Mouse (Mus musculus) megakaryocyte, embryonic 14.5 days (primary cell): ENCODE data around the gene Elk3. TPM values are rescaled to one million over a fixed set of nuclear protein-coding genes. Genes with fewer than 3 reads are reported as not detected.
A peak's percentile ranks its signal among the peaks of the same experiment; 100 is the strongest.

Experiments
- H3K27me3 ChIP-seq: replicated peaks from 2 replicates; pipeline ENCODE3; 2012; ENCODE audit warnings: inconsistent platforms
- H3K36me3 ChIP-seq: replicated peaks from 2 replicates; pipeline ENCODE3; 2012; ENCODE audit warnings: low read length, inconsistent platforms, mixed read lengths
- H3K4me1 ChIP-seq: 2 replicates; pipeline ENCODE4 v1.6.1; 2012; ENCODE audit warnings: inconsistent platforms
- H3K4me3 ChIP-seq: replicated peaks from 2 replicates; pipeline ENCODE3; 2012; ENCODE audit warnings: moderate library complexity, mild to moderate bottlenecking, inconsistent platforms
- H3K9me3 ChIP-seq: 2 replicates; pipeline ENCODE4 v1.6.1; 2012; ENCODE audit warnings: inconsistent platforms
- FLI1 ChIP-seq: IDR thresholded peaks from 2 replicates; pipeline ENCODE4 v1.6.1; 2012; ENCODE audit warnings: low read length, inconsistent platforms, mixed read lengths
- GATA1 ChIP-seq: IDR thresholded peaks from 3 replicates; pipeline ENCODE4 v1.6.1; 2012; ENCODE audit warnings: mixed read lengths, low read length, inconsistent platforms, borderline replicate concordance
- polyA plus RNA-seq: library from polyadenylated mRNA; stranded (reverse); fragments of >175 nt; gene quantifications from 2 replicates; pipeline ENCODE4 v1.2.3, GENCODE M21; 2012; ENCODE audit warnings: low replicate concordance; ENCODE audit not compliant: insufficient read depth

Elk3 gene
- polyA plus RNA-seq, 1 experiment, result 12.6 TPM

DNA sequence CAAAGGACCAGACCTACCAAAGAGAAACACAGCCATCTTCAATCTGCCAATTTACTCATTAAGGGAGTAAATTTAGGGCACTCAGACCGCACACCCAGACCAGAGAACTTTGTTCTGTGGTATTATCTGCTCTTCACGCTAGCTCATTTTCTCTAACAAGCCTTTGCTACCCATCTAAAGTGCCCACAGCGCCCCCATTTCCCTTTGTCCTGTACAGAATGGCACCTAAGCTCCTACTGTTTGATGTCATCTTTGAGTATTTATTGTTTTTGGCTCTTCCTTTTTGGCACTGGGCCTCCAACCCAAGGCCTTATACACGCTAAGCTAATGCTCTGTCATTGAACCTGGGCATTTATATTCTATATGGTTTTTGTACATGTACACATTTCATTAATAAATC, 9.2 kb upstream of the Elk3 start:
- Histone ChIP-seq H3K27me3 (peaks cover 19% of the 10 kb centered on the region), H3K4me1 (peaks cover 14% of the 10 kb centered on the region), H3K9me3 (no peaks in the 10 kb centered on the region), H3K4me3 (no peak overlapping the region), H3K36me3 (no peaks in the 10 kb centered on the region)
- no peak for TF ChIP-seq GATA1
- TF ChIP-seq FLI1, result no peak

DNA sequence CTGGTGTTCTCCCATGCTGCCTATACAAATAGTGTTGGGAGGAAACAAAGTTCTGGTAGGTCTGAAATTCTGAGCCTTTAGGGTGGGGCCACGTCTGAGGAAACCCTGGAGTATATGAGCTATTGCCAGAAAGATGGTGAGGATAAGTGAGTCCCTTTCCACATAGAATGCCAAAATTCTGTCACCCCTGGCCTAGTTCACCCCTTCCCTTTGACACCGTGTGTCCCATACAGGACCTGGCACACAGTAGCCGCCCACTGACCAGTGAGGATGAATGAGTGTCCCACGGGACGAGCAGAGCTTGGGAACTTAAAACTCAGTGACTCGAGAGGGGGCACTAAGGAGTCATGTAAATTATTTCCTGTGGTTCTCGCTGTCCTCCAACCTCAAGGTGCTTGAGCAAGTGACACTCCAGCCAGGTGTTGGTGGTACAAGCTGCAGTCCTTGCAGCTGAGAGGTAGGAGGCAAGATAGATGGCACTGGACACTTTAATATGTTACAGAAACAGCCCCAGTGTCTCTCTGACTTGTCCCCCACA, 8.7 kb upstream of the Elk3 start:
- no peaks in the 10 kb centered on the region for H3K36me3 ChIP-seq
- no peaks in the 10 kb centered on the region for H3K9me3 ChIP-seq
- peaks cover 15% of the 10 kb centered on the region for H3K4me1 ChIP-seq
- H3K27me3 ChIP-seq, result peaks cover 23% of the 10 kb centered on the region
- H3K4me3 ChIP-seq, result no peak overlapping the region
- TF ChIP-seq FLI1 (no peak), GATA1 (no peak)

DNA sequence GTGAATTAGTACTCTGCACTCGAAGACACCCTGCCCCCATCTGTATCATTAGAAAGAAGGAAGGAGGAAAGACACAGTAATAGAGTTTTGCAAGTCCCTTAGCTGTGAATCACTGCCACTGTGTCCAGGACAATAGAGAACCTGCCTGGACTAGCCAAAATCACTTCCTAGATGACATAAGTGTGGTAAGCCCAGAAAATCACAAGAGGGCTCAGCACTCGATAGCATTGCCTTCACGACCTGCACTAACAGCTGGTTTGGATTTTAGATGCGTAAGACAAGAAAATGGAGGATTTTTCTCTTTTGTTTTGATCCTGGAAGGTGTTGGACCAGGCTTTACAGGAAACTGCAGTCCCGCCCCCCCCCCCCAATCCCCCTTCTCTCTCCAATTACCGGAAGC, 6.0 kb upstream of the Elk3 start:
- Histone ChIP-seq H3K4me1 (peaks cover 15% of the 10 kb centered on the region), H3K4me3 (no peak overlapping the region), H3K27me3 (peaks cover 36% of the 10 kb centered on the region)

DNA sequence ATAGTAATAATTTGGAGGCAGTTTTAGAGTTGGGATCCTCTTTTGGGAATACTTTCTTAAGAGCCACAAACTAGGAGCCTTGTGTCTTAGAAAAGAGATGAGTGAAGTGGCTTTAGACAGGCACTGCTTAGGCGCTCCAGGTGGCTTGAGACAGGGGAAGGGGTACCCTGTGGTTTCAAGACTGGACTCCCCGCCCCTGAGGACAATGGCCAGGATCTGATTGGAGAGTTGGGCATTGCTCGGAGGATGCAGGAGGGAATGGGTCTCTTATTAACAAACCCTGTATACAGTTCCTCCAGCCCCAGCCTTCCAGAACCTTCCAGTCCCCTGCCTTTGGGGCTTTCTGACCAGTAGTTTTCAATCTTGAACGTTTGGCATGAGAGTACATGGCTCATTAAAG, 641 bp upstream of the Elk3 start:
- TF ChIP-seq FLI1, result no peak
- TF ChIP-seq GATA1, result no peak
- Histone ChIP-seq H3K9me3 (no peaks in the 10 kb centered on the region), H3K4me1 (peaks cover 14% of the 10 kb centered on the region), H3K27me3 (peaks cover 33% of the 10 kb centered on the region), H3K36me3 (no peaks in the 10 kb centered on the region), H3K4me3 (peak overlapping the region; percentile 59)

More for the DNA sequence above, 6.0 kb upstream of the Elk3 start:
- TF ChIP-seq FLI1, result no peak
- no peak for TF ChIP-seq GATA1
- Histone ChIP-seq H3K36me3 (no peaks in the 10 kb centered on the region), H3K9me3 (no peaks in the 10 kb centered on the region)

- Histone ChIP-seq H3K4me3 (peak overlapping the region; percentile 95), H3K9me3 (no peaks in the 10 kb centered on the region), H3K36me3 (no peaks in the 10 kb centered on the region), H3K27me3 (peaks cover 28% of the 10 kb centered on the region), H3K4me1 (peaks cover 19% of the 10 kb centered on the region)
- TF ChIP-seq GATA1 (no peak), FLI1 (no peak)
Observed at GRCm38 (mm10) chr10:93309934-93310621, 857 bp downstream of the Elk3 start.

DNA sequence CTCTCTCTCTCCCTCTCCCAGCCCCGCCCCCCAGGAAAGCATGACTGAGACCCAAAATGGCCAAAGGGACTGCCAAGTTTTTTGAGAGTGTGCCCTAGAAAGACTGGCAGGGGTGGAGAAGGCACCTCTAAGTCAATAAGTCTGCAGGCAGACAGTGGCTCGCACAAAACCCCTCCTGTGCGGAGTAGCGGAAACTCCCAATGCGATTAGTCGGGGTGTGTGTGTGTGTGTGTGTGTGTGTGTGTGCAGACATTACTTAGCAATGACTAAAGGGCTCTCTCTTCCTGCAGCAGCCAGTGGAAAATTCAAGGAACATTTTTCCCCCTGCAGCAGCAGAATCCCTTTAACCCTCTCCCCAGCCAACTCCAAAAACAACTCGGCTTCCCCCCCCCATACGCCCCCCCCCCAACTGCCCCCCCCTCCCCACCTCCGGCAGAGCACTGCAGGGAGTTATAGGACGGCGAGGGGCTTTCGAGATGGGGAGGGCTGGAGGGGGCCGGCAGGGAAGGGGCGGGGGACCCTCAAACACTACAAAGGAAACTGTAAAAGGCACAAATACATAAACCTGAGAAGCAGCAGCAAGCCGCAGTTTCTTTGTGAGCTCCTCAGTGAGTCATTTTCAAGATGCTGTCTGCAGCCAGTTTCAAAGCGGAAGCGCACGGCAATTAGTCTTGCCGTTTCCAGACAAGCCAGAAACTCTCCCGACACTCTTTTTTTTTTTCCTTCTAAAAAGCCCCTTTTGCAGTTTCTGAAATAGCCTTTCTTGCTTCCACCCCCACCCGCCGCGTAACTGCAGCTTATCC, 1.6 kb downstream of the Elk3 start:
- peaks cover 14% of the 10 kb centered on the region for H3K4me1 ChIP-seq
- H3K27me3 ChIP-seq, result peaks cover 24% of the 10 kb centered on the region
- no peak for TF ChIP-seq GATA1
- no peaks in the 10 kb centered on the region for H3K9me3 ChIP-seq
- H3K4me3 ChIP-seq, result peak overlapping the region; percentile 95
- no peaks in the 10 kb centered on the region for H3K36me3 ChIP-seq

DNA sequence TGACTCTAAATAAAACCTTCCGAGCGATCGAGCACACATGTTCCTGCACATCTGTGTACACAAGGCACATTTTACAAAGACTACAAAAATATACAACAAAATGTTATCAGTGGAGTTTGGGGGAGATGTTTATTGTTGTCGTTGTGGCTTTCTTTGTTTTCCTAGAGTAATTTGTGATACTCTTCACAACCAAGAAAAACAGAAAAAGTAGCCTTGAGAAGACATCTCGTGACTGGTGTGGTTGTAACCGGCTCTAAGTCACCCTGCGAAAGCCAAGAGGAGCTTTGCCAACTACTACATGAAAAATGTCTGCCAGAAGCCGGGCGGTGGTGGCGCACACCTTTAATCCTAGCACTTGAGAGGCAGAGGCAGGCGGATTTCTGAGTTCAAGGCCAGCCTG, 4.6 kb downstream of the Elk3 start:
- Histone ChIP-seq H3K4me3 (no peak overlapping the region), H3K27me3 (peaks cover 7% of the 10 kb centered on the region), H3K36me3 (no peaks in the 10 kb centered on the region), H3K4me1 (peaks cover 22% of the 10 kb centered on the region), H3K9me3 (no peaks in the 10 kb centered on the region)
- no peak for TF ChIP-seq FLI1
- no peak for TF ChIP-seq GATA1

DNA sequence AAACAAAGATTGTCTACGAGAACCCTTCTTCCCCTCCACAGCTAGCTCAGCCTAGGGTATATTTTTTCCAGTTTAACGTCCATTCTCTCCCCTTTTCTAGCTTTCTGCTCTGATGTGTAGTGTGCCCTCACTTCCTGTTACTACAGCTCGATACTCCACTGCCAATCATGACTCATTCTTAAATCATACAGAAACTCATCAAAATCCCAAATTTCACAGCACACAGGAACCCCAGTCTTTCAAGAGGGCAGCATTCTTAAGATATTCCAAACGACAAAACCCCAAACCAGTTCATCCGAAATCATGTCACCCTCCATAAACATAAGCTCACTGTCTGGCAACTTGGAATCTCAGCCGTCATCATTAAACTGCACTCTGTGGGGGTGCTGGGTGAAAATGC, 5.0 kb downstream of the Elk3 start:
- Histone ChIP-seq H3K36me3 (no peaks in the 10 kb centered on the region), H3K4me1 (peaks cover 22% of the 10 kb centered on the region), H3K4me3 (no peak overlapping the region), H3K9me3 (no peaks in the 10 kb centered on the region), H3K27me3 (peaks cover 3% of the 10 kb centered on the region)
- TF ChIP-seq FLI1 (no peak), GATA1 (no peak)

DNA sequence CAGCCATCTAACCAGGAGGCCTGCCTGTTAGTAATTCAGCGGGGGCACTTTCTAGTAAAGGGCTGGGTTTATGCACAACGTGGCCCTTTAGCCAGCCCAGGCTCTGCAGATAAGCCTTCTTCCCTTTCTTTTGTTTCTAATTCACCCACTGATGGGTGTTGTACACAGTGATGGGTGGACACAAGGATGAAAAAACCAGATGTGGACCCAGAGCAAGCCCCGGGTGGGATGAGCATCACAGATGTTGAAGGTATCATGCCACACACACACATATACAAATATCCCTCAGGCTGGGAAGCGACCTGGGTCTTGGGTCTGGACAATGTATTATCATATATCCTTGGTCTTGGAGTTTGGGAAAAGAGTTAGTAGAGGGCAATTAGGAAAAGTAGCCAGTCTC, 7.7 kb downstream of the Elk3 start:
- TF ChIP-seq GATA1 (no peak), FLI1 (no peak)
- Histone ChIP-seq H3K27me3 (no peaks in the 10 kb centered on the region), H3K4me1 (peaks cover 39% of the 10 kb centered on the region), H3K4me3 (no peak overlapping the region), H3K36me3 (no peaks in the 10 kb centered on the region), H3K9me3 (no peaks in the 10 kb centered on the region)

- TF ChIP-seq FLI1, result no peak
- no peak for TF ChIP-seq GATA1
- Histone ChIP-seq H3K4me3 (no peak overlapping the region), H3K9me3 (no peaks in the 10 kb centered on the region), H3K36me3 (peaks cover 4% of the 10 kb centered on the region), H3K4me1 (peaks cover 48% of the 10 kb centered on the region), H3K27me3 (no peaks in the 10 kb centered on the region)
Observed at GRCm38 (mm10) chr10:93301831-93302230, 9.1 kb downstream of the Elk3 start.
